Mouse (Mus musculus) ES-E14 (cell line): ENCODE results near the gene Ralbp1. TPM values are rescaled to one million over a fixed set of nuclear protein-coding genes. Genes with fewer than 3 reads are reported as not detected.

Experiments
- DNase-seq: peaks from one replicate; pipeline ENCODE4 v3.0.0-alpha.2; 2013; ENCODE audit warnings: low read depth, low spot score
- H3K27ac ChIP-seq: 2 replicates; pipeline ENCODE4 v1.5.1; 2012; ENCODE audit warnings: low read depth, mild to moderate bottlenecking, low read length, moderate library complexity, mixed read lengths; ENCODE audit not compliant: poor library complexity, insufficient read depth, severe bottlenecking
- H3K36me3 ChIP-seq: 2 replicates; pipeline ENCODE4 v1.6.1; 2012; ENCODE audit warnings: mild to moderate bottlenecking, low read length, moderate library complexity, mixed read lengths; ENCODE audit not compliant: control insufficient read depth, poor library complexity, insufficient read depth, severe bottlenecking
- H3K4me1 ChIP-seq, 2 experiments: fragments of 150-350 bp in 1 of 2; sonication (generic) in 1 of 2; 2 replicates each; pipeline ENCODE4 v1.6.1; 2012; ENCODE audit warnings: low read length in 2 of 2, mild to moderate bottlenecking in 1 of 2, mixed read lengths in 1 of 2; ENCODE audit not compliant: control insufficient read depth in 2 of 2, insufficient read depth in 2 of 2, poor library complexity in 1 of 2
- H3K4me3 ChIP-seq, 2 experiments: fragments of 150-350 bp in 1 of 2; sonication (generic) in 1 of 2; 2 replicates each; pipeline ENCODE4 v1.5.1; 2012; ENCODE audit warnings: low read length in 2 of 2, low read depth in 1 of 2, mild to moderate bottlenecking in 1 of 2, mixed read lengths in 1 of 2; ENCODE audit not compliant: insufficient read depth in 1 of 2, poor library complexity in 1 of 2, severe bottlenecking in 1 of 2
- H3K9ac ChIP-seq: 2 replicates; pipeline ENCODE4 v1.6.1; 2012; ENCODE audit warnings: low read depth, mild to moderate bottlenecking, low read length, mixed read lengths; ENCODE audit not compliant: poor library complexity, insufficient read depth, severe bottlenecking
- H3K9me3 ChIP-seq: fragments of 150-350 bp; sonication (generic); 2 replicates; pipeline ENCODE4 v1.6.1; 2012; ENCODE audit warnings: low read depth, mild to moderate bottlenecking, low read length; ENCODE audit not compliant: control insufficient read depth, insufficient read depth
- CHD2 ChIP-seq: IDR thresholded peaks from 2 replicates; pipeline ENCODE4 v1.6.1; 2014; ENCODE audit warnings: mild to moderate bottlenecking, low read depth, low read length, inconsistent platforms
- HCFC1 ChIP-seq: IDR thresholded peaks from 2 replicates; pipeline ENCODE4 v1.6.1; 2012; ENCODE audit warnings: low read length, inconsistent platforms, borderline replicate concordance; ENCODE audit not compliant: insufficient read depth
- MAFK ChIP-seq: IDR thresholded peaks from 2 replicates; pipeline ENCODE4 v1.6.1; 2014; ENCODE audit warnings: mild to moderate bottlenecking, low read depth, low read length, inconsistent platforms; ENCODE audit not compliant: insufficient read depth
- ZC3H11A ChIP-seq: IDR thresholded peaks from 2 replicates; pipeline ENCODE4 v1.6.1; 2012; ENCODE audit warnings: low read depth, mild to moderate bottlenecking, inconsistent platforms, low read length, borderline replicate concordance
- ZNF384 ChIP-seq: IDR thresholded peaks from 2 replicates; pipeline ENCODE4 v1.6.1; 2012; ENCODE audit warnings: low read depth, low read length, inconsistent platforms
- in situ Hi-C, 2 experiments: fragments of 600-800 bp; cut with MboI; formaldehyde crosslinking; loops; one replicate each; pipeline ENCODE4 v1.15.1; 2025; ENCODE audit warnings: low sequenced_read_pairs in 2 of 2, inconsistent platforms in 1 of 2; ENCODE audit not compliant: unreplicated experiment in 2 of 2
- total RNA-seq: library from RNA; depleted of rRNA; stranded (reverse); fragments of 300-350 nt; gene quantifications from 2 replicates; pipeline ENCODE4 v1.2.3, GENCODE M21; 2012

Gene Ralbp1
- total RNA-seq, 1 experiment: 57.6 TPM

GRCm38 (mm10) chr17:65919235-65919634, 33.6 kb upstream of the Ralbp1 start:
- no peak overlapping the region for H3K9ac ChIP-seq
- H3K9me3 ChIP-seq: no peaks in the 10 kb centered on the region
- no peak overlapping the region for H3K27ac ChIP-seq
- peaks cover 0 to 10% of the 10 kb centered on the region in 2 experiments; a peak in 2 of 4 replicates for H3K4me1 ChIP-seq
- TF ChIP-seq ZC3H11A (no peak), CHD2 (no peak), HCFC1 (no peak), ZNF384 (no peak), MAFK (no peak)
- DNase-seq: no peak
- H3K36me3 ChIP-seq: peaks cover 10% of the 10 kb centered on the region; the same call in 1 of the 2 replicates
- no peak overlapping the region for H3K4me3 ChIP-seq
- in situ Hi-C loops: no loop called here

GRCm38 (mm10) chr17:65916135-65916668, 30.6 kb upstream of the Ralbp1 start:
- Histone ChIP-seq H3K9ac (no peak overlapping the region), H3K27ac (peak overlapping the region; percentile 84), H3K4me3 (no peak overlapping the region), H3K9me3 (no peaks in the 10 kb centered on the region), H3K4me1 (peaks cover 11 to 28% of the 10 kb centered on the region in 2 experiments; a peak in 3 of 4 replicates), H3K36me3 (peaks cover 3% of the 10 kb centered on the region; the same call in 1 of the 2 replicates)
- TF ChIP-seq MAFK (no peak), HCFC1 (no peak), ZC3H11A (no peak), ZNF384 (no peak), CHD2 (no peak)
- in situ Hi-C loops: no loop called here
- DNase-seq: no peak

- peaks cover 11 to 29% of the 10 kb centered on the region in 2 experiments; a peak in 3 of 4 replicates for H3K4me1 ChIP-seq
- H3K36me3 ChIP-seq: no peaks in the 10 kb centered on the region
- no peak overlapping the region for H3K9ac ChIP-seq
- no peak overlapping the region for H3K4me3 ChIP-seq
- no peak for TF ChIP-seq ZC3H11A
- no peak for TF ChIP-seq MAFK
- no peak for TF ChIP-seq ZNF384
- TF ChIP-seq HCFC1: no peak
- no peak for TF ChIP-seq CHD2
- H3K9me3 ChIP-seq: no peaks in the 10 kb centered on the region
- in situ Hi-C loops: no loop called here
- DNase-seq: no peak
- no peak overlapping the region for H3K27ac ChIP-seq
Observed at GRCm38 (mm10) chr17:65914083-65914482, 28.5 kb upstream of the Ralbp1 start.

- Histone ChIP-seq H3K36me3 (no peaks in the 10 kb centered on the region), H3K9ac (no peak overlapping the region), H3K27ac (no peak overlapping the region), H3K9me3 (no peaks in the 10 kb centered on the region), H3K4me1 (peaks cover 11 to 29% of the 10 kb centered on the region in 2 experiments; a peak in 3 of 4 replicates), H3K4me3 (no peak overlapping the region)
- no peak for DNase-seq
- in situ Hi-C loops: no loop called here
- TF ChIP-seq CHD2 (no peak), MAFK (no peak), ZNF384 (no peak), HCFC1 (no peak), ZC3H11A (no peak)
Observed at GRCm38 (mm10) chr17:65912202-65912601, 26.6 kb upstream of the Ralbp1 start.
